Mouse (Mus musculus) c-Kit-positive CD71-positive TER-119-positive erythroid progenitor cells, embryonic 14.5 days (primary cell): Measurements from ENCODE around the gene Yipf4.
"Not testable (repeated sequence)": the region's sequence is repeated elsewhere in the genome, so short reads cannot be mapped to it uniquely, and the experiment has no call there.

Experiments
- DNase-seq: peaks from one replicate; pipeline ENCODE4 v3.0.0-alpha.2; 2013; ENCODE audit warnings: low spot score

The Yipf4 gene

DNA sequence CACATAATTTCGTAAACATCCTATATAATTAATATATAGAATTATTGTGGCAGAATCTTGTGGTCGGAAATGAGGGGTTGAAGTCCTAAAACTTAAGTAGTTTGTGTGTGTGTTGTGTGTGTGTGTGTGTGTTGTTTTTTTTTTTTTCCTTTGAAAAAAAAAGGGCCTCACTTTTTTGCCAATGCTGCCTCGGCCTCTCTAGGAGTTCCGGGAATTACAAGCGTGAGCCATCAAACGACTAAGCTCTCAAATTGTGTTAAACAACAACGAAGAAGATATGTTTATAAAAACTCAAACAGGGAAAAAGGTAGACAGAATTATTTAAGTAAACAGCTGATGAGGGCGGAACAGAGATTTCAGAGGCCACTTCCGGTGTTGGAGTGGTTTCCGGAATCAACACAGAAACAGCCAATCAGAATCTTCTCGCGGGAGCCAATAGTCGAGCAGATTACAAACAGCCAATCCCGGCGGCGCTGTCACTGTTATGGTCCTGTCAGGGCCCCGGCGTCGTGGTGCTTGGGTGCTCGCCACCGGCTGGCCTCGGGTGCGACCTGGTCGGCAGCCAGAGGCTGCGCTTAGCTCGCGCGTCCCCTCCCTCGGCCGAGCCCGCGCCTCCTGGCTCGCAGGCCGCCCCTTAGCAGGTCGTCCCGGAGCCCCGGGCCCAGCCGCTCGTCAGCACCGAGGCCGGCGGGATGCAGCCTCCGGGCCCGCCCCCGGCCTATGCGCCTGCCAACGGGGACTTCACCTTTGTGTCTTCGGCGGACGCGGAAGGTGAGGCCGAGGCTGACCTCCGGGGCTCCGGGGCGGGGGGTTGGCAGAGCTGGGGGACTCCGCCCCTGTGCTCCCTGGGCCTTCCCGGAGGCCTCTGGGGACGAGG, at the start of gene Yipf4:
Gene Yipf4, plus strand, starts transcription at position 470 of the 877 bp plus-strand sequence.
- peak; percentile 96 for DNase-seq

DNA sequence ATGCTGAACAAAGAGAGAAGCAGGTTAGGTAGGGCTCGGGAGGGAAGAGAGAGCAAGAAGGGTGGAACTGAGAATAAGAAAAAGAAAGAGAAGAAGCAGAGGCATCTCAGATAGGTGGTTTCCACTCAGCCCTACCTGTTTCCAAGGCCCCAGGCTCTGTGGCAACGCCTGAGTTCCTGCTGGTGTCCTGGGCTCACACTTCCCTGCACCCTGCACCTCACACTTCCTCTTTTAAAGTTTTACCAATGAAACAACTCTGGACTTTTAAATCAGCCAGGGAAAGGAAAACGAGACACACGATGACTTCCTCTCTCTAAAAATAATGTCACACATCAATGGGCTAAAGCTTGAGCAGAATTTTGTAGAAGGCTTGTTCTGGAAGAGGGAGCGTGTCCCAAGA, 48.8 kb upstream of the Yipf4 start:
- DNase-seq: no peak

DNA sequence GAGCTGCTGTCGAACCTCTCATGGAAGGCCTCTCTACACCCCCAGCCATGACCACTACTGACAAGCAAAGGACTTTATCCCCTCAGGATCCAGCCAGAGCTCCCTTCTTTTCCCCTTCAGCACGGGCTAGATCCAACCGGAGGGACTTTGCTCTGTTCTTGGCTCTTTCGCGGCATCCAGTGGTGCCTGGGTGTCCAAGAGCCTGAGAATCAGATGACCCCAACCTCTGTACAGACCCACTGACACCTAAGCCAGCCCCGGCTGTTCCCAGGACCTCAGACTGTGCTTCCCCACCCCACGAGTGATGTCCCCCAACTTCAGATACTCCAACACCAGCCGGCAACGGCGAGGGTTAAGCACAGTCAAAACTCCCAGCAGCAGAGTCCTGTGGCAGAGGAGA, 39.5 kb upstream of the Yipf4 start:
- DNase-seq: no peak

DNA sequence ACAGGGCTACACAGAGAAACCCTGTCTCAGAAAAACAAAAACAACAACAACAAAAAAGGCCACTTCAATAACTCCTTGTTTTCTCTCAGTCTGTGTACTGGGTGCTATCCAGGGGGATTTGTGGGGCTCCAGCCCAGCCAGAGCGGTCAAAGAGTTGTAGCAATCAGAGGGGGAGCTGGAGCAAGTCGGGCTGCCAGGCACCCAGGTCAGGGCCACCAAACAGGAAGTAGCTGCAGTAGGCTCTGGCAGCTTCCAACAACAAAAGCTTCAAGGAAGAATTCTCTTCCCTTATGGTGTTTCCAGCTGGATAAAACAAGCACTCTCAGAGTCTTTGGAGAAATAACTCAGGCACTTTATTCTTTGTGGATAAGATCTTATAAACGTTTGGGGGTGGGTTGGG, 35.4 kb upstream of the Yipf4 start:
- DNase-seq: no peak

DNA sequence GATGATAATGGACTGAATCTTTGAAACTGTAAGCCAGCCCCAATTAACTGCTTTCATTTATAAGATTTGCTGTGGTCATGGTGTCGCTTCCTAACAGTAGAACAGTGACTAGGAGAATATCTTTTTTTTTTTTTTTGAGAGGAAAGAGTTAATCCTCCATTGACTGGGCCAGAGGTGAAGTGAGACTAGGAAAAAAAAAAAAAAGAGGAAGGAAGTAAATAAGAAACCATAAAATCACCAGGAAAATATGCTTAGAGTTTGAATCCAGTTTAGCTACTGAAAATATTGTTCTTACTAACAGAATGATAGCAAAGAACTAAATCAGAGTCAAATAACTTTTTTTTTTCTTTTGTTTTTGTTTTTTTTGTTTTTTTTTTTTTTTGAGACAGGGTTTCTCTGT, 34.6 kb upstream of the Yipf4 start:
- no peak for DNase-seq

DNA sequence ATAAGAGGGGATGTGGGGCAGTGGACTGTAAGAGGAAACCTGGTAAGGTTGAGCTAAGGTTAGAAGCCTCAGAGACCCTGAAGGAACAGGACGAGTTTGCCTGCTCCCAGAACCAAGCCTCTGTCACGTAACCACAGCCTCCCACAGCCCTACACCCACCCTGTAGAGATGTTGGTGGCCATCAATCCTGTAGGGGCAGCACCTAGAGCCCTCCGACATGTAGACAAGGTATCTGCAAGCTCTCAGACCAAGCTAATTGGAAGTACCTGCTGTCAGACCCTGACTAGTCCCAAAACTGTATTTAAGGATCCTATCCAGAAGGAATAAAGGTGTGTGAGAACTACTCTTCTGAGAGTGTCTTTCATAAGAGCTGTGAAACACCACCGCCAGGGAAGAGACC, 33.9 kb upstream of the Yipf4 start:
- no peak for DNase-seq

DNA sequence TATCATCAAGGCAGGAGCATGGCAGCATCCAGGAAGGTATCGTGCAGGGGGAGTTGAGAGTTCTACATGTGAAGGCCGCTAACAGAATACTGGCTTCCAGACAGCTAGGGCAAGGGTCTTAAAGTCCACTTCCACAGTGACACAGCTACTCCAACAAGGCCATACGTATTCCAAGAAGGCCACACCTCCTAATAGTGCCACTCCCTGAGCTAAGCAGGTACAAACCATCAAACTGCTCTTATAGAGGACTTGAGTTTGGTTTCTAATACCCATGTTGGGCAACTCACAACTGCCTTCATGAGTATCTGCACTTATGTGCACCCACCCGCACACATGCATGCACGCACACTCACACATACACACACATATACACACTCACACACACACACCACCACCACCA, 32.5 kb upstream of the Yipf4 start:
- DNase-seq: no peak

DNA sequence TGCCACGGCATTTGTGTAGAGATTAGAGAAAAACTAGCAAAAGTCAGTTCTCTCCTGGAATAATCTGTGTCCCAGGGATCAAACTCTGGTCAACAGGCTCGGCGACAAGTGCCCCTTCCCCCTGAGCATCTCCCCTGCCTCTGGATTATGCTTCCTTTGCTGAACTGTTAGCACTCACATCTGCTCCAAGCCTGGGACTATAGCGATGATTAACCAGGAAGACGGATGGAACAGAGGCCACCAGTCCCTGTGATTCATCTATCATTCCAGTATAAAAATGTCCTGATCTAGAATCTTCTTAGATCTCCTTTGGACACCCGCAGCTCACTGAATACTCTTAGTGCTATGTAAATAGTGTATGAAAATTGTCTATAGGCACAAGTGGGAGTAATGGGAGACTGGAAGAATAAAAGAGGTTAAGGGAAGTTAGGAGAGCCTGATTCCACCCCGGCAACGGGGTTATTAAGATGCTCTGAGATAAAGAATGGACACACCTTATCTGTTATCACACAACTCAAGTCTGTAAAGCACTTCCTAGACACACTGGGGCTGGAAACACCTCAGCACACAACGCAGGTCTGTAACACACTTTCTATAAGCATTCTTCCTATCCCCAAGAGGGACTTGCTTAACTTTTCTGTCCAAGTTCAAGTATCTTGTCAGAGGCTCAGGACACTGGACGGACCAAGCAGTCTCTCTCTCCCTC, 31.2 kb upstream of the Yipf4 start:
- no peak for DNase-seq

DNA sequence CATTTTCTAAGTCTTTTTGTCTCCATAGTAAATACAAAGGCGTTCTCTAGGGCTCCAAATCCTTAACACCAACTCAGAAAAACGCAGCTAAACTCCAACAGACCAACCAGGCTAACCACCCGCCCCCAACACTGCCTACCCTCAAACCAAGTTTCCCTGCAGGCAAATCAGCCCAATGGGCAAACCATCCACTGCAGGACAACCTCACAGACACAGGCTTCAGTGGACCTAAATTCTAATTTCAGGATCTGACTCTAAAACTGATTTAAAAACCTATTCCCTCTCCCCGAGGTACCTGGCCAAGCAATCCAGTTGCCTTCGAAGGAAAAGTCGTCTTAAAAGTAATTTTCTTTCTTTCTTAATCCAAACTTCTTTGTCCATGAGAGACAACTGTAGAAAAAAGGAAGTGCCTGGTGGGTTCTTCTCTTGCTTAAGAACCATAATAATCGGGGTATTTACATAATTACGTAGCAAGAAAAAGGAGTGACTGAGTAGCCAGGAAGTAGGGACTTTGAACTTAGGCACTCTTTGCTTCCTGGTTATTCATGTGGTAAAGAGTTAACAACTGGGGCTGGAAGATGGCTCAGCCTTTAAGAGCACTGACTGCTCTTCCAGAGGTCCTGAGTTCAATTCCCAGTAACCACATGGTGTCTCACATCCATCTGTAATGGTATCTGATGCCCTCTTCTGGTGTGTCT, 30.4 kb upstream of the Yipf4 start, which contains the start of gene Nlrc4:
Gene Nlrc4, minus strand, starts transcription at position 432 of the 698 bp plus-strand sequence.
- DNase-seq: no peak

DNA sequence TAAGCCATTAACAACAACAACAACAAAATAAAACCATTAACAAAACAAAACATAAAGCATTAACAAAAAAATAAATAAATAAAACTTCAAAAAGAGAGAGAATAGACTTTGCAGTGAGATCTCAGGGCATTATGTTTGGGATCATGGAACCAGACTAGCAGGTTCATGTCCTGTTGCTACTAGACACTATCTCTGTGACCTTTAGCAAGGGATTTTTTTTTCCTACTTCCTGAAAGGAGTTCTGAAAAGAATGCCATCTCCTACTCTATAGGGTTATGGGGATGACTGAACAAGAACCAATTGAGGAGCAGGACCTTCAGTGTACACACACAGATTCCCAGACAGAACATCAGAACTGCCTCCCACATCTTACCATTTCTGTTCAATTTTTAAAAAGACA, 25.8 kb upstream of the Yipf4 start:
- DNase-seq: no peak

DNA sequence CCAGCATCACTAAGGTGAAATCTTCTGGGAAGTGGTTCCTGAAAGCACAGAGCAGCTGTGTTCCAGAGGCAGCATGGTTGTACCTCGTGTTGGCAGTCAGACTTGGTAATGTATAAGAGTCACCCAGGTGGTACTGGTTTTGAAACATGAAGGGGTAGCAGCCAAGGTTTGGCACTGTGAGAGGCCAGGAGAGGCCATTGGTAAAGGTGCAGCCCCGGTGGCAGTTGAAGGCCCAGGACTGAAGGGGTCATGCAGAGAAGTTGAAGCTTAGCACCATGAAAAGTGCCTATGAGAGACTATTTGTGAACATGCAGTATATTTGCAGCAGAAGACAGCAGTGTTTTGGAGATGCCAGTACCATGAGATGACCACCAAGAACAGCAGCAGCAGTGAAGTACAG, 21.3 kb upstream of the Yipf4 start:
- not testable (repeated sequence) for DNase-seq

DNA sequence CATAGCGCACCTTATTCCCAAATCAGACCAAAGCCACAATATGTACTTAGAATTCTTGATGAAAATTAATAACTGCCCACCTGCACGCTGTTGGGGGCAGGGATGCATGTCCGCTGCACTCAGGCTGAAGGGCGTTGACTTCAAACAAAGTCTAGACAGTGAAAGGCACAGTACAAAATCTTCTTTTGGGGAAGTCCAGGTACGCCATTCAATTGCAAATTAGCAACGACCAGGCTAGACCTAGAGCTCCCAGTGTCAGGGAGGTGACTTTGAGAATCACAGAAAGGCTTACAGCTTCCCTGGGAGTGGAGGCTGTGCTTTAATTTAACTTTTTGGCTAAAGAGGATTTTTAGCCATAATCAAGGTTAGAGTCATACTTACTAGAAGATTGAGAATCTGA, 19.2 kb upstream of the Yipf4 start:
- DNase-seq: not testable (repeated sequence)

DNA sequence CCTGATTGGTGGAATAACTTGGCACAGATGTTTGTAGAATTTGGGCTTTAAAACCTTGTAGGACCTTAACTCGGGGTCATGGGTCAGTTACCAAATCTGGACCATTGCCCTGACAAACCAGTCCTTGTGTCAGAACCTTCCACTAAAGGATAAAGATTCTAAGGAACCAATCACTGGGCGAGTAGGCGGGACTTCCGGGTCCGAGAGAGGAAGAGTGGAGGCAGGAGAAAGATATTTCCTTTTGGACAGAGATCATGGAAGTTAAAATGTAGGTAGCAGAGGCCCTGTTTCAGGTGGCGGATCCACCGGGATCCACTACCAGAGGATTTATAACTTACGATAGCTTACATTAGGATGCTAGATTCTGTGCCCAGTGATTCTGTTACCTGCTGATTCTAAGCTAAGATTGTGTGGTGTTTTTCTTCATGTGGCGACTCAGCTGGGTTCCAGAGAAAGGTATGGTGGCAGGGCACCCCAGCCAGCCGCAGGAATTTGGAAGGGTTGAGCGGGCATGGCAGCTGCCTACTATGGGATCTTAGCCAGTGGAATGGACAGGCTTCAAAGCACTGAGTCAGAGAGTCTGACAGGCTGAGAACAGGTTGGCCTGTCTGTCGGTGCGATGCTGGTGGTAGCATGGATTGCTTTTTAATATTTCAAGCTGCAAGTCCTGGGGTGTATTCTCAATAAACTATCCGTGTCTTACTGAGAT, 8.8 kb upstream of the Yipf4 start:
- DNase-seq: no peak

DNA sequence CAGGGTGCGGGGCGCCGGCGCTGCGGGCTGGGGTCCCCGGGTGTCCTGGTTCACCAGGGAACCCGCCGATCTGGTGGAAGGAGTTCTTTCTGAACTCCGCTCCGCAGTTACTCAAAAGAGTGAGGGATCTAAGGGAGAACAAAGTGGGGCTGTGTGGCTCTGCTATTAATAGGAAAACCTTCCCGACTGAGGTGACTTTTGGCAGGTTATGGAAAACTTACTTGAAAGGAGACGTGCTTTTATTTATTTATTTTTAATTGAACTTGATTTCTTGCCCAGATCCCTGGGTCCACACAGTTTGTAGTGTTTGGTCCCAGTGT, 568 bp downstream of the Yipf4 start:
- no peak for DNase-seq

DNA sequence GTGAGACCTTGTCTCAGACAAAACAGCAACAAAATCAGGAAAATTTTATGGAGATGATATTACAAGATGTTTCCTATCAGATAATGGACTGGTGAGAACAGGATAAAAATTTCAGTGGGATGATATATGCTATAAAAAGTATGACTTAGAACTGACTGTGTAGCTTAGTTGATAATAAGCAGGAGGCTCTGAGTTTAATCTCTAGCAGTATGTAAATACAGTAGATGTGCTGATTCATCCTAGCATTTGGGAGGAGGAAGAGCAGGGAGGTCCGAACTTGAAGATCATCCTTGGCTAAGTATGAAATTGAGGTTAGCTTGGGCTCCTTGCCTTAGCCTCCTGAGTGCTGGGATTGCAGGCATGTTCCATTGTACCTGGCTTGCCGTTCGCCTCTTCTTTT, 2.3 kb downstream of the Yipf4 start:
- DNase-seq: peak; percentile 52

DNA sequence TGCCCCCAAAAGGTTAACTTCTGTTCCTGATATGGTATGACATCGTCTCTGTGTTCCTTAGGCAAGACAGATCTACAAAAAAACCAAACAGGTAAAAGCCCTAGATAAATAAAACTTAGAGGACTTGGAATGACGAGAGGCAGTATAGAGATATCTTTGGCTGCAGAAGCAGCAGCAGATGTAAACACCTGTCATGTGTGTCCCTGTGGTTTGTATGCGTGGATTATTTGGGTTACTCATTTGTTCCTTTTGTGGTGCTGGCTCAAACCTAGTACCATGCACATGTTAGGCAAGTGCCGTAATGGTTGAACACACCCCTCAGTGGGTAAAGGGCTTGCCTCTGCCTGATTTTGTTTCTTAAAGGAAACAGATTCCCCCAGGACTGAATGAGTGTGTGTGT, 10.9 kb downstream of the Yipf4 start:
- no peak for DNase-seq

DNA sequence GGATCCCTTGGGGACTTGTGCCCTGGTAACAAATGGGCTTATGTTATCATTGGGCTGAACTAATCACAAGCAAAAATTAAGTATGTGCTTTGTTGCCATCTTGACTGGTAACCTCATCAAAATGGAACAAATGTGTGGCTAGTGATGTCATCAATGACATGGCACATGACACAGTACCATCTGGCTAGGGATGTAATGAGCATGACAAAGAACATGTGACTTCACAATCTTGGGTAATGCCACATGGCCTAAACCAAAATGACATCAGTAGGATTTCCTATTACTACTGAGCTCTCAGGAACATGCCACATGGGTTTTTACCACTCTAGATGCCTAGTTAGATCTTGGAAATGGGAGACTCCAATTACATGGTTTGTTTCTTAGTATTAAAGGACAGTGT, 11.8 kb downstream of the Yipf4 start:
- no peak for DNase-seq

DNA sequence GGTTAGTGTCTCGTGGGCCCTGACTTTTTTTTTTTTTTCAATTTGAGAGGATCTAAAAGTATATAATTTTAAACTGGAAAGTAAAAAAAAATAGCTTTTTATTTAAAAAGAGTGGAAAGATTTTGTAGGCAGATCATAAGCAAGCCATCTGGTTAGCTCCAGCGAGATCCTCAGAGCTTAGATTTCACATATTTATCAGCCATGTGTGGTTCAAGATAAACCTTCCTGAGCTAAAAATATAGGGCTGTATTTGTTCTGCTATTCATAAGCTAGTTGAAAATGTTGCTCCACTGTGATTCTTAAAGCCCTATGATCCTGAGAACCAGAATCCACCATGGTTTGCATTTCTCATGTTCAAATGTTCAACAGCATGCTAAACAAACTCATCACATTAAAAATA, 18.6 kb downstream of the Yipf4 start:
- DNase-seq: no peak

DNA sequence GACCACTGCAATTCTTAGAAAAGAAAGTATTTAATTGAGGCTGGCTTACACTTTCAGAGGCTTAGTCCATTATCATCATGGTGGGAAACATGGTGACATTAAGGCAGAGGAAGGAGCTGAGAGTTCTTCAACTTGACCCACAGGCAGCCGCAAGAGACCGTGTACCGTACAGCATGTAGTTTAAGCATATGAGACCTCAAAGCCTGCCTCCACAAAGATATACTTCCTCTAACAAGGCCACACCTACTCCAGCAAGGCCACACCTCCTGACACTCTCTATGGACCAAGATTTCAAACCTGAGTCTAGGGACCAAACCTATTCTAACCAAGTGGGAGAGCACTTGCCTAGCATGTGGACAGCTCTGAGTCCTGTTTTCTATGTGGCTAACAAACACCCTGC, 19.3 kb downstream of the Yipf4 start:
- no peak for DNase-seq

DNA sequence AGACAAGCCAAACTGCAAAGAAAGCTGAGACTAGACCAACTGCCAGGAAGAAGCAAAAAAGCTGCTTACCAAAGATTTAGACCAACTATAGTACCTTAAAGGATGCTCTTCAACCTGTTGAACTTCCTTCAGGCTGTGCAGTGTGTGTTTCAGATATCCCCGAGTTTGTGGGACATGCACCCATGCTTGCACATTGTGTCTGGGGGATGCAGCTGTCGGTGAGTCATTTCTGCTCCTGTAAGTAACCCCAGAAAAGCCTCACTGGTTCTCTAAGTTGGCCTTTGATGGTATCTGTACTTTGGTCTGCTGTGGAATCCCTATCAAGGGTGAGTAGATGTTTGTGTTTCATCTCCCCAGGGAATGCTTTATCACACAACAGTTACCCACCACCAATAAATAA, 23.0 kb downstream of the Yipf4 start:
- DNase-seq: no peak

DNA sequence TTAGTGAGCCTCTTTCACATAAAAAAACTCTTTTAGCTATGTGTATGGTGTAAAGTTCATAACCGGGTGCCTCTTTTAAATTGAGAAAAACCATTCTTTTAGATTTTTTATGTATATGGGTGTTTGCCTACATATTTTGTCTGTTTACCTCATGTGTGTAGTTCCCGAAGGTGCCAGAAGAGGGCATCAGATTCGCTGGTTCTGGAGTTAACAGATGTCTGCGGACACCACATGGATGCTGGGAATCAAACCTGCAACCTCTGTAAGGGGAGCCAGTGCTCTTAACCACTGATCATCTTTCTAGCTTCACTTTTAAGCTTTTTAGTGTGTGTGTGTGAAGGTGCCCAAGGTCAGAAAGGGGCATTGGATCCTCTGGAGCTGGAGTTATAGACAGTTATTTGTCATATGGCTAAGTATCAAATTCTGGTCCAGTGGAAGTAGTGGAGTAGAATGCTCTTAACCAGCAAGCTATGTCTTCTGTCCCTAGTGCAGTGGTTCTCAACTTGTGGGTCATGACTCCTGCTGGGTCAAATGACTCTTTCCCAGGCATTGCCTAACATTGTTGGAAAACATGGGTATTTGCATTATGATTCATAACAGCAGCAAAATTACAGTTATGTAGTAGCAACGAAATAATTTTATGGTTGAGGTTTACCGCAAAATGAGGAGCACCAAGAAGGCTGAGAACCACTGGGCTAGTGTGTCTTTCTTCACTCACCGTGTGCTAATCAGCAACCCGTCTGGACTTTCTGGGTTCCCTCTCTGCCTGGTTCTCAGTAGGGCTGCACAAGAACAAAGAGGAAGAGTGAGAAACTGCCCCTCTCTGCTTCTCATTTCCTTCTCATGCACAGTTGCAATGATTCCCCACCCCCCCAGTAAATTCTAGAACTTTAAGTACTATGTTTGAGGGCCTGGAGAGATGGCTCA, 33.8 kb downstream of the Yipf4 start:
- DNase-seq: peak; percentile 15
